Mouse (Mus musculus): ENCODE measurements around the gene Pcnx3.
"Not testable (repeated sequence)": the region's sequence is repeated elsewhere in the genome, so short reads cannot be mapped to it uniquely, and the experiment has no call there.

Gene Pcnx3

DNA sequence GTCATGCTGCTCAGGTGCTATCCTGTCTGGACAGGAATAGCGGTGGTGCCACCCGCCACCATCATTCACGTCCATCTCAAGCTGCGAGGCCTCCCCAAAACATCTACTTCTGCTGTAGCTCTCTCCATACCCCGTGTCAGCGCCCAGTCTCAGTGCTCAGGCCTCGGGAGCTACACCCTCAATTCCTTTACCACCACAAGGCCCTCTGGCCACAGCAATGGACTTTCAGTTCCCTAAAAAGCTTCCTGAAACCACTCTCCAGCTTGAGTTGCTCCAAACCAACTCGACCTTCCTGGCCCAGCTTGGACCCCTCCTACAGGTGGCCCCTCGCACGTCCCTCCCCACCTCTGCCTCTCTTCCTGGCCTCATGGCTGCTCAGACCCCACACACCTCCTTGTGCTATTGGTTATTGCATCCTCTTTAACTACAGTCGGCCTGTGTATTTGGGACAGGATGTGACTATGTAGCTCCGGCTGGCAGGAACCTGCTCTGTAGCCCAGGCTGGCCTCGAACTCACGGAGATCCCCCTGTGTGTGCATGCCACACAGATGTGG is 23.3 kb upstream of the Pcnx3 start:
- no peak for DNase-seq (ENCODE audit: low read depth)

DNA sequence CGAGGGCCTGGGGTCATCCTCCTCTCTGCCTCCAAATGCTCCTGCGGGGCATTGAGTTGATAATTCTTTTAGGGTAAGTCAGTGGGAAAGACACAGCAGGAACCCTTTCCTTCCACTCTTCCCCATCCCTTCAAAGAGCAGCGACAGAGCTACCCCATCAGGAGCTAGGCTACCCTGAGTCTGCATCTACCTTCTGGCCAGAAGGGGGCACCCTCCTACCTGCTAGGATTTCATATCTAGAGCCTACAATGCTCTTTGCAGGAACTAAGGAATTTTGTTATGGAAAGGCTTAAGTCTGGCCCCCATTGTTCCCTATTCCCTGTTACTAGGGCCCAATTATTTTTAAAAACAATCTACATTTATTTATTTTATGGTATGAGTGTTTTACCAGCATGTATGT is 22.5 kb upstream of the Pcnx3 start:
- DNase-seq (ENCODE audit: low read depth), result no peak

GRCm38 (mm10) chr19:5710581-5710980 is 21.9 kb upstream of the Pcnx3 start:
- no peak for DNase-seq (ENCODE audit: low read depth)

GRCm38 (mm10) chr19:5710068-5710467 is 21.4 kb upstream of the Pcnx3 start:
- no peak for DNase-seq (ENCODE audit: low read depth)

GRCm38 (mm10) chr19:5704801-5705571 is 16.3 kb upstream of the Pcnx3 start:
- DNase-seq (ENCODE audit: low read depth), result no peak

- DNase-seq (ENCODE audit: low read depth), result no peak
Observed at GRCm38 (mm10) chr19:5704163-5704800, 15.6 kb upstream of the Pcnx3 start, which contains the start of gene Kcnk7. Gene Kcnk7, plus strand, starts transcription at chr19:5704367.

GRCm38 (mm10) chr19:5695849-5696462 is 7.2 kb upstream of the Pcnx3 start:
- DNase-seq (ENCODE audit: low read depth), result no peak

DNA sequence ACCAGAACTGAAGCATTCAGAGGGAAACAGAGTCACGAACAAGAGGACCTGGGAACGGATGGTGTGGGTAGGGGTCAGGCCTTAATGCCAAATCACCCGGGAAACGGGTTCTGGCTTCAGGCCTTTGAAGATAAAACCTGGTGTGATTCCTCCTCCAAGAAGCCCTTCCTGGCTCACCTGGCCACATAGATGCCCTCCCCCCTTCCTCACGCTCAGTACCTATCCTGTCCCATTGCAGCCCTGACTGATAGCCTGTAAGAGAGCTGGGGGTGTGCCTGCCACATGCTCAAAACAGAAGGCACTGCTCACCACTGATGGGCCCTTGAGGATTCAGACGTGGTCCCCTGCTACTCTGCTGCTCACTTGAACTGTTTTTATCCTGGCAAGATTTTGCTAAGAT is 5.1 kb upstream of the Pcnx3 start:
- no peak for DNase-seq (ENCODE audit: low read depth)

DNA sequence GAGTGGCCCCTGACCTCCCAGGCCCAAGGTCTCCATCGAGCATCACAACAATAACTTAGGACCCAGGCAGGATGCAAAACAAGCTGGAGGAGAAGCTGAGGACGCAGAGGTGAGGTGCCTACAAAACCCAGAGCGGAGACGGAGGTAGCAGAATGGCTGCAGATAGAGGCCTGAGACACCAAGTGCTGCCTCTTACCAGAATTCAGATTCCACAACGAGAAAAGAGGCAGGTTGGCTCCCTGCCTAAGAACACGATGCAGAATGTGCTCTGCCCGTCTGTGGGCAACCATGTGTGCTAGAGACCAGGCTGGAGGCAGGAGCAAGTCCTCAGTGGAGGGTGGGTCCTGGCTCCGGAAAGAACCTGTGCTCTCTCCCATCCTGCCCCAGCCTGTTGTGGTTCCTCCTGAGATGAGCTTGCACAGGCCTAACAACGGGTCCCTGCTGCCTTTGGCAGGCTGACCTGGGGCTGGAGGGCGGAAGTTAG is 4.2 kb upstream of the Pcnx3 start:
- no peak for DNase-seq (ENCODE audit: low read depth)

- no peak for DNase-seq (ENCODE audit: low read depth)
Observed at GRCm38 (mm10) chr19:5692086-5692912, 3.6 kb upstream of the Pcnx3 start.

GRCm38 (mm10) chr19:5691601-5692000 is 2.9 kb upstream of the Pcnx3 start:
- DNase-seq (ENCODE audit: low read depth), result no peak

GRCm38 (mm10) chr19:5690343-5690735 is 1.6 kb upstream of the Pcnx3 start:
- no peak for DNase-seq (ENCODE audit: low read depth)

- peak; percentile 83 for DNase-seq (ENCODE audit: low read depth)
Observed at GRCm38 (mm10) chr19:5689565-5690342, 1.0 kb upstream of the Pcnx3 start.

GRCm38 (mm10) chr19:5689088-5689428 is 350 bp upstream of the Pcnx3 start:
- no peak for DNase-seq (ENCODE audit: low read depth)

DNA sequence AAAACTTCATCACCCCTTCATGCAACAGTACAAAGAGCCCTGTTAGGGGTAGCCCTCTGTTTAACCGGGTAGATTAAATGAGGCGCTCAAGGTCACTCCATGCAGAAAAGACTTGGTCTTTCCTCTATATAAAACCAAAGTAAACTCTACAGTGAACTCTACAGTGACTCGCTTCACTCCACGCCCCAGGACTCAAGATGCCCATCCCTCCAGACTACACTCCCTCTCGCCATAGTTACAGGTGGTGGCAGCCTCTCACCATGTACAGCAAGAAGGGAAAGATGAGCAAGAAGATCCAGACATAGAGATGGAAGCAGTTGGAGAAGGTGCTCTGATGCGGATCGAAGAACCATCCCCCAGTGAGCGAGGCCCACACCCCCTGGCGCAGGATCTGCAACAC is 970 bp downstream of the Pcnx3 start:
- DNase-seq (ENCODE audit: low read depth), result no peak

GRCm38 (mm10) chr19:5686954-5687353 is 1.8 kb downstream of the Pcnx3 start:
- DNase-seq (ENCODE audit: low read depth), result not testable (repeated sequence)

DNA sequence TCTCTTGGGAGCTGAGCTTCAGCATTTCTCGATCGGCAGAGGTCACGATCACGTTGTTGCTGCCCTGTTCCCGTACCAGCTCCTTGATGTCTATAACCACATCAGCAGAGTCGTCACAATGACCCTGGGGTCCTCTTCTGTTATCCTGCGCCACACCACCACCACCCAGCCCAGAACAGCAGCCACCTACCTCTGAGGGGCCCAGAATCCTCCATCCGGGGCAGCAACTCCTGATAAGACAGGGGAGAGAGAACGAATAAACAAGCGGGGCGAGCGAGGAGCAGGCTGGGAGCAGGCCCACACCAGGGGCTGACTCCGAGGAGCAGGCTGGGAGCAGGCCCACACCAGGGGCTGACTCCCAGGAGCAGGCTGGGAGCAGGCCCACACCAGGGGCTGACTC is 2.3 kb downstream of the Pcnx3 start:
- no peak for DNase-seq (ENCODE audit: low read depth)

- no peak for DNase-seq (ENCODE audit: low read depth)
Observed at GRCm38 (mm10) chr19:5685861-5686260, 2.8 kb downstream of the Pcnx3 start.

- no peak for DNase-seq (ENCODE audit: low read depth)
Observed at GRCm38 (mm10) chr19:5685431-5685830, 3.3 kb downstream of the Pcnx3 start.

- DNase-seq (ENCODE audit: low read depth), result no peak
Observed at GRCm38 (mm10) chr19:5684985-5685384, 3.7 kb downstream of the Pcnx3 start.

DNA sequence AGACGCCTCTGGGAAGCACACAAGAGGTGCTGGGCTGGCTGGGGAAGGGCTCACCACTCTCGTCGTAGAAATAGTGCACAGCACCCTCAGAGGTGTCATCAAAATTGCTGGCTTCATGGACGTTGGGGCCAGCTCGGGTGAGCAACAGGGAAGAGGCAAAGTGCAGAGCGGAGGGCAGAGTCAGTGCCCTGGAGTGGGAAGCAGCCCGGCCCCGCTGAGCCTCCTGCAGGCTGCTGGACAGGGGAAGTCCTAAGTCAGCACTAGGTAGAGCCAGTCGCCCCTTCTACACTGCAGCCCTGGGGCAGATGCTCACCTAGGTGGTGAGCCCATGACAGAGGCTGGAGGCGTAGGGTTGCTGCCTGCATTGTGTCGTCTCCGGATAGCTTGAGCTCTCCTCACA is 4.5 kb downstream of the Pcnx3 start:
- no peak for DNase-seq (ENCODE audit: low read depth)

All from c-Kit-positive CD71-negative TER-119-negative erythroid progenitor cells, embryonic 14.5 days (primary cell).